ENCODE assay signal across 29 mouse cellular contexts in the genomic region with DNA sequence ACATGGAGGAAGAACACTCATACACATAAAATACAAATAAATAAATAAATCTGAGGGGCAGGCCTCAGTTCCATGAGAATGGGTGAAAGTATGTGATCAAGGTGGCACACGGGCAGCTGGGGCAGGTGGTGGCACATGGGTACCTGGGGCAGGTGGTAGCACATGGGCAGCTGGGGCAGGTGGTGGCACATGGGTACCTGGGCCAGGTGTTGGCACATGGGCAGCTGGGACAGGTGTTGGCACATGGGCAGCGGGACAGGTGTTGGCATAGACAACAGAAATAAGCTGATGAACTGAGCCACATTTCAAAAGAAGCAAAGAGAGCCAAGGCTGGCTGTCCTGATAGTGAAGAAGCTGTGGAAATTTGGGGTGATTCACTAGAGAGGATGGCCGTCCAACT.
"Had no signal": no experiment of that assay in that cellular context is flagged by ENCODE, and none has a peak within 500 bp of the region (broad histone marks: within the 10 kb centered on the region; RNA-seq: fewer than 3 reads in every experiment).

No protein-coding gene starts in this region.

- H3K4me3 ChIP-seq: heart, embryonic 10.5 days; heart, embryonic 12.5 days; heart, embryonic 13.5 days; heart, embryonic 15.5 days; hindbrain, embryonic 10.5 days; hindbrain, embryonic 12.5 days; hindbrain, embryonic 13.5 days; hindbrain, embryonic 15.5 days; intestine, embryonic 15.5 days; kidney, embryonic 15.5 days; layer of hippocampus, adult 2 months had no signal

- DNase-seq: heart, postnatal 10 days; heart, postnatal 14 days; heart, postnatal 36 days; heart, postnatal 4 days; kidney, adult 11 months; kidney, adult 18-20 months; kidney, adult 2 months; kidney, adult 8-10 months; kidney, adult 9 months; kidney, postnatal 10 days; kidney, postnatal 14 days; kidney, postnatal 25 days; kidney, postnatal 36 days; kidney, postnatal 4 days; layer of hippocampus, adult 9-11 months; layer of hippocampus, postnatal 36 days had no signal

- H3K27me3 ChIP-seq: hindbrain, embryonic 13.5 days; hindbrain, embryonic 15.5 days; intestine, embryonic 15.5 days had no signal

- H3K36me3 ChIP-seq: heart, embryonic 10.5 days; heart, embryonic 12.5 days; heart, embryonic 13.5 days; heart, embryonic 15.5 days; hindbrain, embryonic 10.5 days; hindbrain, embryonic 12.5 days; hindbrain, embryonic 13.5 days; hindbrain, embryonic 15.5 days; intestine, embryonic 15.5 days; kidney, embryonic 15.5 days had no signal

- H3K4me2 ChIP-seq: heart, embryonic 11.5 days; heart, embryonic 12.5 days; heart, embryonic 13.5 days; heart, embryonic 15.5 days; hindbrain, embryonic 12.5 days; hindbrain, embryonic 13.5 days; hindbrain, embryonic 14.5 days; hindbrain, embryonic 15.5 days; intestine, embryonic 15.5 days; kidney, embryonic 15.5 days had no signal
